In genomic region chr13:52565103-52565739, GRCm38 (mm10) we compare ENCODE assay signal across 9 mouse cellular contexts. TPM values are rescaled to one million over a fixed set of nuclear protein-coding genes. Genes with fewer than 3 reads are reported as not detected.
DNase-seq lines count a peak whose midpoint lies in the region; ATAC-seq and TF ChIP-seq lines count a peak whose summit lies in the region.
"Had no signal": no experiment of that assay in that cellular context is flagged by ENCODE, and none has a peak within 500 bp of the region (broad histone marks: within the 10 kb centered on the region; RNA-seq: fewer than 3 reads in every experiment).

No protein-coding gene starts in this region.

- H3K4me2 ChIP-seq in hindbrain, embryonic 16.5 days (ENCODE audit: low read length): no peak overlapping the region
- no peak overlapping the region for H3K4me2 ChIP-seq in hindbrain, embryonic 13.5 days
- H3K4me2 ChIP-seq in kidney, embryonic 16.5 days (replicated peaks; ENCODE audit: low read depth, low read length): no peak overlapping the region
- H3K4me2 ChIP-seq: midbrain, embryonic 12.5 days had no signal

- no peak for DNase-seq in spleen, adult 2 months (ENCODE audit: low read depth in 1 of 2, low spot score in 2 of 2)
- no peak for DNase-seq in spleen, postnatal 14 days (ENCODE audit: low spot score in 2 of 2)
- DNase-seq in cerebellum, postnatal 14 days: peak; percentile 35 to 54
- DNase-seq in splenic B cell, adult 2 months (ENCODE audit: low read depth, low spot score): peak; percentile 74
- no peak for DNase-seq in lung, postnatal 4 days

- TF ChIP-seq POLR2A in spleen, adult 2 months (IDR thresholded peaks at IDR 0.05; ENCODE audit: low read depth, low read length): no peak

- H3K4me3 ChIP-seq in hindbrain, embryonic 16.5 days (ENCODE audit: low read length): no peak overlapping the region
- H3K4me3 ChIP-seq in hindbrain, embryonic 13.5 days: no peak overlapping the region
- H3K4me3 ChIP-seq in spleen, adult 2 months (ENCODE audit: extremely low read depth, insufficient read depth, insufficient read length): no peak overlapping the region
- H3K4me3 ChIP-seq in kidney, embryonic 16.5 days (ENCODE audit: low read length): no peak overlapping the region
- H3K4me3 ChIP-seq: midbrain, embryonic 12.5 days had no signal

- H3K36me3 ChIP-seq in hindbrain, embryonic 16.5 days (ENCODE audit: control insufficient read depth, insufficient read depth, low read length): no peaks in the 10 kb centered on the region
- no peaks in the 10 kb centered on the region for H3K36me3 ChIP-seq in hindbrain, embryonic 13.5 days
- no peaks in the 10 kb centered on the region for H3K36me3 ChIP-seq in spleen, adult 2 months (ENCODE audit: control insufficient read depth, insufficient read depth, low read length)
- H3K36me3 ChIP-seq in splenic B cell, adult 2 months (ENCODE audit: control insufficient read depth, insufficient read depth, low read length, poor library complexity, severe bottlenecking): no peaks in the 10 kb centered on the region
- H3K36me3 ChIP-seq in kidney, embryonic 16.5 days (ENCODE audit: insufficient read depth, low read length): no peaks in the 10 kb centered on the region
- H3K36me3 ChIP-seq: midbrain, embryonic 12.5 days had no signal

- H3K27me3 ChIP-seq in hindbrain, embryonic 16.5 days (replicated peaks; ENCODE audit: control insufficient read depth, insufficient read depth, low read length): no peaks in the 10 kb centered on the region
- H3K27me3 ChIP-seq in hindbrain, embryonic 13.5 days: peaks cover 4% of the 10 kb centered on the region; the same call in 1 of the 2 replicates
- no peaks in the 10 kb centered on the region for H3K27me3 ChIP-seq in spleen, adult 2 months (ENCODE audit: control insufficient read depth, insufficient read depth, low read length)
- H3K27me3 ChIP-seq in splenic B cell, adult 2 months (ENCODE audit: control insufficient read depth, insufficient read depth, low read length, poor library complexity, severe bottlenecking): no peaks in the 10 kb centered on the region
- H3K27me3 ChIP-seq in kidney, embryonic 16.5 days (ENCODE audit: insufficient read depth, low read length): no peaks in the 10 kb centered on the region

- peak; percentile 16; the same call in 1 of the 2 replicates for TF ChIP-seq CTCF in spleen, adult 2 months (IDR thresholded peaks at IDR 0.05; ENCODE audit: extremely low read depth, insufficient read depth, insufficient read length, insufficient replicate concordance)

- WGBS in hindbrain, embryonic 16.5 days: 65% methylated on average over 18 of the region's 18 CpGs
- WGBS in hindbrain, embryonic 13.5 days: 71% methylated on average over 18 of the region's 18 CpGs
- WGBS in spleen, adult 2 months: 63% methylated on average over 18 of the region's 18 CpGs
- WGBS in kidney, embryonic 16.5 days: 80% methylated on average over 18 of the region's 18 CpGs

- H3K9me3 ChIP-seq in hindbrain, embryonic 16.5 days (ENCODE audit: control insufficient read depth, low read length): no peaks in the 10 kb centered on the region
- H3K9me3 ChIP-seq in hindbrain, embryonic 13.5 days: no peaks in the 10 kb centered on the region
- H3K9me3 ChIP-seq in kidney, embryonic 16.5 days (ENCODE audit: low read length): no peaks in the 10 kb centered on the region
- H3K9me3 ChIP-seq: midbrain, embryonic 12.5 days had no signal

- H3K4me1 ChIP-seq in hindbrain, embryonic 16.5 days (ENCODE audit: control insufficient read depth, insufficient read depth, low read depth, low read length): peaks cover 14% of the 10 kb centered on the region
- peaks cover 34% of the 10 kb centered on the region for H3K4me1 ChIP-seq in hindbrain, embryonic 13.5 days (replicated peaks)
- H3K4me1 ChIP-seq in spleen, adult 2 months (ENCODE audit: control insufficient read depth, insufficient read depth, insufficient read length): peaks cover 34% of the 10 kb centered on the region; the same call in 1 of the 2 replicates
- peaks cover 13% of the 10 kb centered on the region; the same call in 1 of the 2 replicates for H3K4me1 ChIP-seq in kidney, embryonic 16.5 days (ENCODE audit: insufficient read depth, low read length)

- H3K9ac ChIP-seq in hindbrain, embryonic 16.5 days (ENCODE audit: low read depth, low read length): no peak overlapping the region
- H3K9ac ChIP-seq in hindbrain, embryonic 13.5 days: no peak overlapping the region
- no peak overlapping the region for H3K9ac ChIP-seq in kidney, embryonic 16.5 days (replicated peaks; ENCODE audit: low read length)
- H3K9ac ChIP-seq: midbrain, embryonic 12.5 days had no signal

- H3K27ac ChIP-seq in hindbrain, embryonic 16.5 days (ENCODE audit: low read depth, low read length): no peak overlapping the region
- no peak overlapping the region for H3K27ac ChIP-seq in hindbrain, embryonic 13.5 days
- H3K27ac ChIP-seq in spleen, adult 2 months (ENCODE audit: insufficient read depth, low read length): no peak overlapping the region
- H3K27ac ChIP-seq in kidney, embryonic 16.5 days (ENCODE audit: low read length): no peak overlapping the region
- H3K27ac ChIP-seq: midbrain, embryonic 12.5 days had no signal

- peak; percentile 41 for ATAC-seq in hindbrain, embryonic 16.5 days
- ATAC-seq in hindbrain, embryonic 13.5 days (ENCODE audit: low FRiP score): no peak
- no peak for ATAC-seq in kidney, embryonic 16.5 days (ENCODE audit: low FRiP score, low TSS enrichment)

RNA-seq across cellular contexts. Expression of gene Syk, which starts 17.8 kb away (rescaled TPM):
- 1.1 and 1.4 TPM in 2 replicates for polyA plus RNA-seq in hindbrain, embryonic 16.5 days (2015; fragmentation: Nextera tagmentation; extraction: Ambion mirVana)
- 1.7 and 1.8 TPM in 2 replicates for polyA plus RNA-seq in hindbrain, embryonic 13.5 days (2015; fragmentation: Nextera tagmentation; extraction: Ambion mirVana)
- 119 and 126 TPM in 2 replicates for polyA plus RNA-seq in spleen, adult 2 months (2012; rRNA removed)
- 7.5 and 7.6 TPM in 2 replicates for polyA plus RNA-seq in kidney, embryonic 16.5 days (2015; fragmentation: Nextera tagmentation; extraction: Ambion mirVana)

RNA-seq across cellular contexts. Expression of gene Diras2, which starts 34.1 kb away (rescaled TPM):
- polyA plus RNA-seq in hindbrain, embryonic 16.5 days (2015; fragmentation: Nextera tagmentation; extraction: Ambion mirVana): 6.2 and 7.9 TPM in 2 replicates
- 2.5 and 2.9 TPM in 2 replicates for polyA plus RNA-seq in hindbrain, embryonic 13.5 days (2015; fragmentation: Nextera tagmentation; extraction: Ambion mirVana)
- polyA plus RNA-seq in spleen, adult 2 months (2012; rRNA removed): 2.0 TPM in 2 replicates
- 0.15 and 0.25 TPM in 2 replicates for polyA plus RNA-seq in kidney, embryonic 16.5 days (2015; fragmentation: Nextera tagmentation; extraction: Ambion mirVana)

Comparison
In these comparisons a context has a peak if more than half of its experiments do, and no peak if none do; other contexts are left out.
1. DNase-seq: peak in cerebellum, postnatal 14 days (2 of 2) and splenic B cell, adult 2 months (single experiment); none in spleen, adult 2 months (0 of 2), spleen, postnatal 14 days (0 of 2) and lung, postnatal 4 days (0 of 2).
2. RNA of gene Syk, which starts 17.8 kb away (polyA plus RNA-seq): 119 to 126 TPM in spleen, adult 2 months; 7.5 to 7.6 TPM in kidney, embryonic 16.5 days, 1.7 to 1.8 TPM in hindbrain, embryonic 13.5 days and 1.1 to 1.4 TPM in hindbrain, embryonic 16.5 days; every median in the first group is over 10 times any median in the second.